In genomic region chr9:95512331-95513030, GRCm38 (mm10) we compare ENCODE assay signal across 7 mouse cellular contexts. TPM values are rescaled to one million over a fixed set of nuclear protein-coding genes. Genes with fewer than 3 reads are reported as not detected.
DNase-seq lines count a peak whose midpoint lies in the region; ATAC-seq and TF ChIP-seq lines count a peak whose summit lies in the region.

No protein-coding gene starts in this region.

- no peaks in the 10 kb centered on the region for H3K27me3 ChIP-seq in spleen, adult 2 months (ENCODE audit: control insufficient read depth, insufficient read depth, low read length)
- H3K27me3 ChIP-seq in intestine, embryonic 16.5 days (replicated peaks; ENCODE audit: control insufficient read depth, insufficient read depth, low read length): no peaks in the 10 kb centered on the region

- no peaks in the 10 kb centered on the region for H3K36me3 ChIP-seq in spleen, adult 2 months (ENCODE audit: control insufficient read depth, insufficient read depth, low read length)
- H3K36me3 ChIP-seq in intestine, embryonic 16.5 days (ENCODE audit: control insufficient read depth, insufficient read depth, low read length): no peaks in the 10 kb centered on the region

- H3K4me3 ChIP-seq in spleen, adult 2 months (ENCODE audit: extremely low read depth, insufficient read depth, insufficient read length): peak overlapping the region; percentile 87
- H3K4me3 ChIP-seq in embryonic fibroblast, embryonic 13.5 days (ENCODE audit: insufficient read depth, low read length): peak overlapping the region; percentile 50
- H3K4me3 ChIP-seq in intestine, embryonic 16.5 days (ENCODE audit: low read length): peak overlapping the region; percentile 97

- 27% methylated on average over 15 of the region's 15 CpGs for WGBS in spleen, adult 2 months
- 18% methylated on average over 15 of the region's 15 CpGs for WGBS in intestine, embryonic 16.5 days

- no peak for DNase-seq in spleen, adult 2 months (ENCODE audit: low read depth in 1 of 2, low spot score in 2 of 2)
- DNase-seq in spleen, adult 12 weeks (ENCODE audit: low spot score): no peak
- DNase-seq in naive thymus-derived CD4-positive, alpha-beta T cell, adult 2 months (ENCODE audit: low read depth): peak; percentile 16
- DNase-seq in ovary, adult 18-20 months (ENCODE audit: low spot score): no peak
- DNase-seq in thymus, postnatal 14 days: no peak

- no peak for TF ChIP-seq POLR2A in spleen, adult 2 months (IDR thresholded peaks at IDR 0.05; ENCODE audit: low read depth, low read length)
- TF ChIP-seq POLR2A in embryonic fibroblast, embryonic 13.5 days (IDR thresholded peaks at IDR 0.05; ENCODE audit: low read depth, low read length): no peak; the same call in 1 of the 2 replicates

- no peaks in the 10 kb centered on the region for H3K9me3 ChIP-seq in intestine, embryonic 16.5 days (ENCODE audit: control insufficient read depth, low read length)

- TF ChIP-seq CTCF in spleen, adult 2 months (IDR thresholded peaks at IDR 0.05; ENCODE audit: extremely low read depth, insufficient read depth, insufficient read length, insufficient replicate concordance): no peak
- TF ChIP-seq CTCF in embryonic fibroblast, embryonic 13.5 days (IDR thresholded peaks at IDR 0.05; ENCODE audit: borderline replicate concordance, insufficient read depth, low read length): no peak

- H3K9ac ChIP-seq in intestine, embryonic 16.5 days (ENCODE audit: low read depth, low read length): peak overlapping the region; percentile 99

- peak overlapping the region; percentile 79 for H3K27ac ChIP-seq in spleen, adult 2 months (ENCODE audit: insufficient read depth, low read length)
- H3K27ac ChIP-seq in embryonic fibroblast, embryonic 13.5 days (ENCODE audit: insufficient read depth, low read length): peak overlapping the region; percentile 73
- peak overlapping the region; percentile 71 for H3K27ac ChIP-seq in intestine, embryonic 16.5 days (ENCODE audit: low read length)

- peak; percentile 64 for ATAC-seq in intestine, embryonic 16.5 days

- H3K4me2 ChIP-seq in intestine, embryonic 16.5 days (ENCODE audit: low read depth, low read length): peak overlapping the region; percentile 74

- peaks cover 8% of the 10 kb centered on the region; the same call in 1 of the 2 replicates for H3K4me1 ChIP-seq in spleen, adult 2 months (ENCODE audit: control insufficient read depth, insufficient read depth, insufficient read length)
- H3K4me1 ChIP-seq in embryonic fibroblast, embryonic 13.5 days (ENCODE audit: control insufficient read depth, insufficient read depth, low read length): peaks cover 7% of the 10 kb centered on the region
- peaks cover 8% of the 10 kb centered on the region; the same call in 1 of the 2 replicates for H3K4me1 ChIP-seq in intestine, embryonic 16.5 days (ENCODE audit: control insufficient read depth, insufficient read depth, low read length)

RNA-seq across cellular contexts. Expression of gene U2surp, which starts 0.7 kb away (rescaled TPM):
- polyA plus RNA-seq in spleen, adult 2 months (2012; rRNA removed): 1.6 and 1.7 TPM in 2 replicates
- polyA plus RNA-seq in embryonic fibroblast, embryonic 13.5 days (2011; ENCODE audit: insufficient read length, low read depth, missing spikeins): 79.2 and 87.4 TPM in 2 replicates
- 103 and 109 TPM in 2 replicates for polyA plus RNA-seq in intestine, embryonic 16.5 days (2015; fragmentation: Nextera tagmentation; extraction: Ambion mirVana)

RNA-seq across cellular contexts. Expression of gene Paqr9, which starts 47.0 kb away (rescaled TPM):
- polyA plus RNA-seq in spleen, adult 2 months (2012; rRNA removed): 16.5 and 21.3 TPM in 2 replicates
- polyA plus RNA-seq in embryonic fibroblast, embryonic 13.5 days (2011; ENCODE audit: insufficient read length, low read depth, missing spikeins): not detected in 2 replicates
- polyA plus RNA-seq in intestine, embryonic 16.5 days (2015; fragmentation: Nextera tagmentation; extraction: Ambion mirVana): 0.67 and 0.87 TPM in 2 replicates

Comparison
In these comparisons a context has a peak if more than half of its experiments do, and no peak if none do; other contexts are left out.
1. RNA of gene U2surp, which starts 0.7 kb away (polyA plus RNA-seq): 103 to 109 TPM in intestine, embryonic 16.5 days and 79.2 to 87.4 TPM in embryonic fibroblast, embryonic 13.5 days; 1.6 to 1.7 TPM in spleen, adult 2 months; every median in the first group is over 10 times any median in the second.
2. Peak in every context shown above with its lines, with median percentiles within 50 percentile points of each other: H3K27ac ChIP-seq and H3K4me3 ChIP-seq.